Mouse (Mus musculus) 3134 (cell line): ENCODE data around the gene Shisa3.

Experiments used
- DNase-seq: peaks from one replicate; pipeline ENCODE4 v3.0.0-alpha.2; 2011; ENCODE audit warnings: low spot score; ENCODE audit not compliant: insufficient read length; ENCODE audit errors: extremely low read depth

Shisa3 gene

GRCm38 (mm10) chr5:67607804-67608673 lies at the start of gene Shisa3:
Gene Shisa3 (plus strand): TSS chr5:67607882.
- DNase-seq: no peak

- DNase-seq: no peak
Measured at GRCm38 (mm10) chr5:67558644-67559043, 49.0 kb upstream of the Shisa3 start.

GRCm38 (mm10) chr5:67559063-67559462 lies 48.6 kb upstream of the Shisa3 start:
- no peak for DNase-seq

- DNase-seq: no peak
Measured at GRCm38 (mm10) chr5:67572552-67573155, 35.0 kb upstream of the Shisa3 start.

GRCm38 (mm10) chr5:67574039-67574438 lies 33.6 kb upstream of the Shisa3 start:
- no peak for DNase-seq

GRCm38 (mm10) chr5:67575705-67576104 lies 32.0 kb upstream of the Shisa3 start:
- DNase-seq: no peak

- DNase-seq: no peak
Measured at GRCm38 (mm10) chr5:67579725-67580633, 27.7 kb upstream of the Shisa3 start.

- DNase-seq: no peak
Measured at GRCm38 (mm10) chr5:67595070-67595469, 12.6 kb upstream of the Shisa3 start.

- no peak for DNase-seq
Measured at GRCm38 (mm10) chr5:67595629-67596028, 12.1 kb upstream of the Shisa3 start.

- DNase-seq: no peak
Measured at GRCm38 (mm10) chr5:67599935-67600334, 7.7 kb upstream of the Shisa3 start.

DNA sequence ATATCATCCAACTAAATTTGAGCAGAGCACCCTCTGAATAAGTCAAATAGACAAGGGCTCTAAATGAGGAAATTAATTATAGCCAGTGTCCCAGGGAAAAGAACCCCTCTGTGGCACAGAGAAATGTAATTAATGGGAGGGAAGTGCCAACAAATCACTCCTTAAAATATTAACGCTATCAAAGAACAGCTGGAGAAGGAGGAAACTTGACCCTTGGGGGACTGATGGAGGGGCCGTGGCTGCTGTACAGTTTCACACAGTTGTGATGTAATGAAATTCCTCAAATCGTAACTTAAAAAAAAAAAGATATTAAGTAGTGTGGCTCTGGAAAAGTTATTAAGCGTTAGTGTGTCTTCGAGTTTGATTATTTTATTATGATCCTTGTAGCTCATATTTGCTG lies 1.7 kb upstream of the Shisa3 start:
- DNase-seq: no peak

DNA sequence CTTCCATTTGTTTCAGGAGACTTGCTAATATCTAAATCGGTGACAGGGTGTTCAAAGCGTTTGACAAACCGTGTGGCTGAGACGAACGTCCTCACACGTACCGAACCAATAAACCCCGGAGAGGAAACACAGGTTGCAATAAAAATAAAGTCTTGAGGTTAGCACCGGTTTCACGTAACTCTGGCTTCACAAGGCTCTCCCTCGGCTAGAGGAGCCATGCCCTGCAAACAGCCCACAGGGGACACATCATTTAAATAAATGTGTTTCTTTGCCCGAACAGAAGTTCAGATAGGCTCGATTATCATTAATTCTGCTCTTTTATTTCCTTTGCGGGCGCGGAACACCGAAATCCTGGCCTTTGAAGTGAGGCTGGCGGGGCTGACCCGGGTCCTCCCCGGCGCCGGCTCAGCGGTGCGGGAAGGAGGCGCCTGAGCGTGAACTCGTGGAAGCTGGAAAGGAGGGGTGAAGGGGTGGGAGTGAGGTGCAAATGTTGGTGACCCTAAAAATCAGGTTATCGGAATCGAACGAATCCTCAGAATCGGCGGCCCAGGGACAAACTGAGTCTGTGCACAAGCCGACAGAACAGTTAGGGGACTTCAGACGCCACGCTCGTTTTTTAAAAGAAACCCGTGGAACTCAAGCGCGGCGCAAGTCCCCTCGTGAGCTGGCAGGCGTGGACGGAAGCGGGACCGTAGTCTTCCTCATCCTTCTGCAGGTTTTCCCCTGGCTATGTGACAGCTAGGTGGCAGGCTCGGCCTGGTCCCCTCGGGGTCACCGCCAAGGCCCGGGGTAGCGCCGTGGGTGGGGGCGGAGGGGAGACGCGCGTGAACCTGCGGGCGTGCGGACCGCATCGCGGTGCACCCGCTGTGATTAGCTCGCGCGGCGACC lies 522 bp upstream of the Shisa3 start:
- DNase-seq: no peak

DNA sequence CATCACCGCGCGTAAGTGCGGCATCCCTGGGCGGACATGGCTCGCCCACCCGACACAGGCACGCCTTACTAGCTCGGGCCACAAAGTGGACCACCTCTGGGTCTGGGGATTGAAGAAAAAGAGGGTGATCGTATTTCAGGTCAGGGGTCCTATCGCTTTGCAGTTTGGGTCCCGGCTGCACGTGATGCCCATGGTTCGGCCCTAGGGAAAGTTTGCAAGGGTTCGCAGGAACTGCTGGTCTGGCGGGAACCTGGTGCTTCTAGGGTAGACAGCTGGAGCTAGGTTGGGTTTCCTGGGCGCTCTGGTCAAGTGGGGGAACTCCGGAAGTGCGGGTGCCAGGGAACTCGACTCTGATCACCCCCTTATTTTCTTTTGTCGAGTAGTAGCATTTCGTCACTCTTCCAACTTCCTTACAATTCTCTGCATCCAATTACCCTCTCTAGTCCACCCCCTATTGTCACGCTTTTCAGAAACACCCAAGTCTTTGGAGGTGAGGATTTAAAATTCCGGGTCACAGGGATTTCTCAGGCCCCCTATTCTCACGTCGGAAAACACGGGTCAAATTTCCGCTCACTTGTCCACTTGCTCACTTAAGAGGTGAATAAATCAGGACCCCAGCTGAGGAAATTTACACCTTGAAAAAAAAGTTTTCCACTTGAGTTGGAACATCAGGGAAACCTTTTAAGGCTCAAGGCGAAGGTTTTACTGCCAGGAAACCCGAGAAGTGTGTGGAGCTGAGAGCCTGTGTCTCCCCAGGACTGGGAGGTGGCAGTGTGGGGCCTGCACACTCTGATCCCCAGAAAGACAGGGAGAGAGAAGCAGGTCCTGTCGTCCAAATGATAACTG lies 1.2 kb downstream of the Shisa3 start:
- DNase-seq: no peak

GRCm38 (mm10) chr5:67609520-67609837 lies 1.8 kb downstream of the Shisa3 start:
- no peak for DNase-seq

GRCm38 (mm10) chr5:67621230-67621629 lies 13.5 kb downstream of the Shisa3 start:
- no peak for DNase-seq

DNA sequence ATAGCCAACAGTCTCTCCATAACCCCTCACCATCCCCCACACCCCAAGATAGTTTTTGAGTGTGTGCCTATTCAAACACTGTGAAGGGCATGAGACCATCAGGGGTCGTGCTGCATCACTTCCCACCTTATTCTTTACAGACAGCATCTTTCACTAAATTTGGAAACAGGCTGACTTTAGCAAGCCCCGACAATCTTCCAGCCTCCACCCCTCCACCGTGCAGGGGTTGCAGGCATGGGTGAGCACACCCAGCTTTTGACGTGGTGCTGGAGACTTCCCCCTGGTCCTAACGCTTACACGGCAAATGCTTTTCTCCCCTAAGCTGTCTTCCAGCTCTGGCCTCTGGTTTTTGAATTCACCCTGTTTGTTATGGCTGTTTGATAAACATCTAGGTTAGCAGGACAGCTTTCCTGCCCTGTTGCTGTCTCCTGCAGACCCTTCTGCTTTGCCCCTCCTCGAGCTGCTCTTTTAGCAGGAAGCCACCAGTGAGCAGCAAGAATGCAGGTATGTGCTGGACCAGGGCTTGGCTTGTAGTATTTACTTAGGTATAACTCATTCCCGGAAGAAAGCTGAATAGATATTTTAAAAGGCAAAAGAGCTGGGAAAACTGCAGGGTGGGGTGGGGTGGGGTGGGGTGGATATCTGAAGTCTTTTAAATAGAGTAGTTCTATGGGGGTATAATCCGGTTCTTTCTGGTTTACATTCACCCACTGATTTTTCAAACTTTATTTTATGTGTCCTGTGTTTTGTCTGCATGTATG lies 20.7 kb downstream of the Shisa3 start:
- no peak for DNase-seq

DNA sequence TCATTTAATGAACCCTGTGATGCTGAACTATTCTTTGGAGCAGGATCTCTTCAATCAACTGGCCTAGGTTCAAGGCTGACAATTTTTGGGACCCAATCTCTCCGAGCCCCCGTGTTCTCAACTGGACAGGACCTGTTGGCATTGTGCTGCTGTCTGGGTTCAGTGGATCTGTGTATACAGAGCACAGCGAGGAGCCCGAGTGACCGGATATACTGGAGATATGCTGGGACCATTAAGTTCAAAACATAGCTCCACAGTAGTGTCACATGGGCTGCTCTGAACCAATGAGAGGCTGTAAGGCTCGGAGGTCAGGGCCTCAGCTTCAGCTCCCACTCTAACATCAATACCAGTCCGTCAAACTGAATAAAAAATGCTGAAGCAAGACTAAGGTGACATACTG lies 21.8 kb downstream of the Shisa3 start:
- DNase-seq: no peak

- no peak for DNase-seq
Measured at GRCm38 (mm10) chr5:67629861-67630260, 22.2 kb downstream of the Shisa3 start.

DNA sequence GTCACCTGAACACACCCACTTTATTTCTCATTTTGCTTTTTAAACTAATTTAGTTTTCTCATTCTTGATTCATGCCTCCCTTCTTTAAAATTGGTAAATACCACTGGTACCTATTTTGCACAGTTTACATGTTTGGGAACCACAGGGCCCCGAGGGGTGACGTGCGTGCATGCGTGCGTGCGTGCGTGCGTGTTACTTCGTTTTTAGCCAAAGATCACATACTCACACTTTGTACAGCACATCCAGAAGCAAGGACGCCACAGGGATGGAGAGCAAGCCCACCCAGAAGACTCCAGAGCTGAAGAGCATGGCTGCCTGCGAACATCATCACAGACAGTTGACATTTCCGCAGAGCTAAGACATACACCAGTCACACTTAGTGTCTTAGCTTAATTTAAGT lies 23.6 kb downstream of the Shisa3 start:
- no peak for DNase-seq
